Mouse (Mus musculus) lung, adult 2 months (tissue): ENCODE measurements around the gene Arhgap25. TPM values are rescaled to one million over a fixed set of nuclear protein-coding genes. Genes with fewer than 3 reads are reported as not detected.

Experiments used
- DNase-seq: peaks from one replicate; pipeline ENCODE4 v3.0.0; 2022
- H3K4me1 ChIP-seq: fragments of 200-500 bp; 2 replicates; pipeline ENCODE4 v1.6.1; 2011; ENCODE audit warnings: low read length; ENCODE audit not compliant: control insufficient read depth, insufficient read depth
- H3K4me3 ChIP-seq: fragments of 200-500 bp; replicated peaks from 2 replicates; pipeline ENCODE3; 2011; ENCODE audit warnings: low read depth, mild to moderate bottlenecking, control low read depth, low read length; ENCODE audit errors: extremely low read depth
- CTCF ChIP-seq: fragments of 200-500 bp; IDR thresholded peaks from 2 replicates; pipeline ENCODE4 v1.5.1; 2011; ENCODE audit warnings: mild to moderate bottlenecking, low read length, control low read depth; ENCODE audit not compliant: insufficient read depth
- POLR2A ChIP-seq: fragments of 200-500 bp; IDR thresholded peaks from 2 replicates; pipeline ENCODE4 v1.6.1; 2011; ENCODE audit warnings: low read depth, mild to moderate bottlenecking, control low read depth, low read length, borderline replicate concordance; ENCODE audit errors: extremely low read depth
- whole genome bisulfite sequencing: fragments of 180-500 bp; shearing (Covaris S2); methylation state at CpG from one replicate; pipeline ENCODE4 v1.1.7; 2018; 5-methylcytosine and 5-hydroxymethylcytosine counted together
- polyA plus RNA-seq: library from polyadenylated mRNA; depleted of rRNA; stranded (reverse); fragments of >200 nt; gene quantifications from 2 replicates; pipeline ENCODE4 v1.2.3, GENCODE M21; 2012; rRNA removed

Arhgap25 gene
- polyA plus RNA-seq, 1 experiment: 6.6 TPM

- no peak overlapping the region for H3K4me3 ChIP-seq
- DNase-seq: no peak
- WGBS: 96% methylated on average over 3 of the region's 3 CpGs
- TF ChIP-seq POLR2A: no peak
- no peak for TF ChIP-seq CTCF
- H3K4me1 ChIP-seq: no peaks in the 10 kb centered on the region
These were observed 97.3 kb downstream of the Arhgap25 start for GRCm38 (mm10) chr6:87435791-87436190.

DNA sequence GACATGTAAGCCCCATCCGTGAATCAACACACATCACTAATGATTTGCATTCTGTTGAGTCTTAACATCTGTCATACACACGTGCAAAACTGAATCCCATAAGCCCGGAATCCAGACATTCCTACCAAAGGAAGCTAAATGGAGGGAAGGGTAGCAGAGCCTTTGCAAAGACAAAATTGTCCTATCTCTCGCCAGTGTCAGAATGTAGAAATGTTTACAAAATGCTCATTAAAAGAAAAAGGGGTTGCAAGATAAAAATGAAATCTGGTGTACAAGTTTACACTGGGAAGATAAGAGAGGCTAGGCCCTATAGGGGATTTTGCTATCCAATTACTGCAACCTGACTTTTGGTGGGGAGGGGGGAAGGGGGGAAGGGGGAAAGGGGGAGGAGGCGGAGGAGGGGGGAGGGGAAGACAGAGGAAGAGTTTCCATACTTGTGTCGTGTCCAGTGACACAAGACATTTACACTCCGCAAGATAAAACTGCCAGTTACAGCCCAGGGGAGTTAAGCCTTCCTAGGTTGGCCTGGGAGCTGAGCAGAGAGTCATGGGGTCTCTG is 104.5 kb downstream of the Arhgap25 start, which contains the start of gene Bmp10:
Bmp10 (plus strand) TSS at position 508 of the 558 bp plus-strand sequence.
- Histone ChIP-seq H3K4me3 (no peak within 1 kb of the TSS), H3K4me1 (no peaks in the 10 kb centered on the region)
- no peak for DNase-seq
- TF ChIP-seq POLR2A: no peak
- no peak for TF ChIP-seq CTCF
- WGBS: 60% methylated on average over 7 of the region's 7 CpGs

- 76% methylated on average over 8 of the region's 8 CpGs for WGBS
- no peak for DNase-seq
- no peak for TF ChIP-seq CTCF
- H3K4me3 ChIP-seq: no peak overlapping the region
- H3K4me1 ChIP-seq: no peaks in the 10 kb centered on the region
These were observed 105.4 kb downstream of the Arhgap25 start for GRCm38 (mm10) chr6:87427616-87428015.

DNA sequence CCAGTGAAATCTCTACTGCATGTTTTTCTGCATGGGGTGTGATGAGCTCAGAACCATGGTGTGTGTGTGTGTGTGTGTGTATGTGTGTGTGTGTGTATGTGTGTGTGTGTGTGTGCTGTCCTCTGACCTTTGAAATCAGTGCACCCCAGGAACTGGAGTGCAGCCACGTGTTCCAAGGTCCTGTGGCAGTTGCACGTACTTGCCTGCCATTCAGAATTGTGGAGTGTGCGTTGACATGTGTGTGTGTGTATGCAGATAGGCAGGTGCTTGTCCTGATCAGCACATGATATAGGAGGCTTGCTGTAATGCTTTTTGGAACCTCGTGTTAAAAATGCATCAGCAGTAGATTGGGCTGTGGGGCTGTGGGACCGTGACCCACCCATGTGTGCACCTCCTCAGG is 106.1 kb downstream of the Arhgap25 start:
- 73% methylated on average over 5 of the region's 5 CpGs for WGBS
- no peak for DNase-seq
- no peak overlapping the region for H3K4me3 ChIP-seq
- TF ChIP-seq CTCF: no peak
- no peak for TF ChIP-seq POLR2A
- peaks cover 3% of the 10 kb centered on the region for H3K4me1 ChIP-seq

GRCm38 (mm10) chr6:87424037-87424816 is 108.8 kb downstream of the Arhgap25 start:
- no peak for DNase-seq
- WGBS: 29% methylated on average over 19 of the region's 19 CpGs
- TF ChIP-seq POLR2A: no peak
- no peak for TF ChIP-seq CTCF
- Histone ChIP-seq H3K4me1 (peaks cover 3% of the 10 kb centered on the region), H3K4me3 (peak overlapping the region; percentile 2)

DNA sequence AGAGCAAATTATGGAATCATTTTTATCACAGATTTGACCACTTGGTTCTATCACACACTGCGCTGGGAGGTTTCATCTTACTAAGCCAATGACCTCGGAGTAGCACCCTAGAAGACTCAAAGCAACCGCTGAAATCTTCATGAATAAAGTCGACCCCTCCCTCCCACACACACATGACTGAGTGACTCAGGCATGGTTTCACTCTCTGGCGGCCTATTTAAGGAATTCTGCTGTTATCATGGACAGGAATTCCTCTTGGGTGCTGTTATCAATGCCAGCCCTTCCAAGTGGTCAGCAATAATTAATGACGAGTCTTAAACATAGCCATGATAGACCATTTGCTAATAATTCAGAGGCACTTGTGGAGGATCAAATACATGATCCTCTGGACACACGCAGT is 110.8 kb downstream of the Arhgap25 start:
- no peak overlapping the region for H3K4me3 ChIP-seq
- 40% methylated on average over 7 of the region's 7 CpGs for WGBS
- TF ChIP-seq POLR2A: no peak
- DNase-seq: no peak
- H3K4me1 ChIP-seq: peaks cover 3% of the 10 kb centered on the region

GRCm38 (mm10) chr6:87412011-87412410 is 121.0 kb downstream of the Arhgap25 start:
- Histone ChIP-seq H3K4me3 (no peak overlapping the region), H3K4me1 (no peaks in the 10 kb centered on the region)
- 43% methylated on average over 3 of the region's 3 CpGs for WGBS
- no peak for DNase-seq
- no peak for TF ChIP-seq CTCF
- no peak for TF ChIP-seq POLR2A

Other genes starting within 250 kb of the Arhgap25 start
- 31.3 and 35.3 TPM in 2 replicates for gene Antxr1, start 197.4 kb downstream of the Arhgap25 start, polyA plus RNA-seq
- gene Gkn1, start 182.3 kb downstream of the Arhgap25 start, polyA plus RNA-seq: not detected in 2 replicates
- gene Gkn2, start 159.9 kb downstream of the Arhgap25 start, polyA plus RNA-seq: 0.21 TPM in 1 of 2 replicates, not detected in the other
- 3.2 and 11.7 TPM in 2 replicates for gene Gkn3, start 144.3 kb downstream of the Arhgap25 start, polyA plus RNA-seq
- not detected in 2 replicates for gene Bmp10, start 104.3 kb downstream of the Arhgap25 start, polyA plus RNA-seq
- gene Prokr1, start 57.5 kb upstream of the Arhgap25 start, polyA plus RNA-seq: 0.41 and 0.83 TPM in 2 replicates
- 2.4 and 3.6 TPM in 2 replicates for gene Aplf, start 138.9 kb upstream of the Arhgap25 start, polyA plus RNA-seq
- 14.5 and 16.3 TPM in 2 replicates for gene Efcc1, start 197.6 kb upstream of the Arhgap25 start, polyA plus RNA-seq
- 13.1 and 14.9 TPM in 2 replicates for gene Gp9, start 244.8 kb upstream of the Arhgap25 start, polyA plus RNA-seq